Mouse (Mus musculus) E14TG2a.4 (cell line): Measurements from ENCODE around the gene Trim45.
A peak's percentile ranks its signal among the peaks of the same experiment; 100 is the strongest.

Source experiments
- H3K27me3 ChIP-seq: 2 replicates; pipeline ENCODE4 v1.6.1; 2014; ENCODE audit warnings: low read length, control low read depth; ENCODE audit not compliant: insufficient read depth
- H3K36me3 ChIP-seq: 2 replicates; pipeline ENCODE4 v1.6.1; 2014; ENCODE audit warnings: low read length, control low read depth; ENCODE audit not compliant: insufficient read depth
- H3K4me1 ChIP-seq: replicated peaks from 2 replicates; pipeline ENCODE4 v1.6.1; 2014; ENCODE audit warnings: low read depth, low read length, control low read depth
- H3K4me3 ChIP-seq: replicated peaks from 2 replicates; pipeline ENCODE4 v1.5.1; 2014; ENCODE audit warnings: mild to moderate bottlenecking, low read length
- H3K9me3 ChIP-seq: 2 replicates; pipeline ENCODE4 v1.6.1; 2014; ENCODE audit warnings: low read length, control low read depth
- CTCF ChIP-seq: conservative IDR thresholded peaks from 2 replicates; pipeline ENCODE4 v1.5.1; 2014; ENCODE audit warnings: low read length
- NANOG ChIP-seq: IDR thresholded peaks from 2 replicates; pipeline ENCODE4 v1.6.1; 2014; ENCODE audit warnings: borderline replicate concordance, low read length, mixed read lengths
- POU5F1 ChIP-seq: IDR thresholded peaks from 2 replicates; pipeline ENCODE4 v1.6.1; 2014; ENCODE audit warnings: low read length, borderline replicate concordance

Gene Trim45

GRCm38 (mm10) chr3:100906128-100906527, 15.9 kb upstream of the Trim45 start:
- Histone ChIP-seq H3K27me3 (no peaks in the 10 kb centered on the region), H3K36me3 (no peaks in the 10 kb centered on the region), H3K4me1 (no peaks in the 10 kb centered on the region), H3K9me3 (no peaks in the 10 kb centered on the region), H3K4me3 (no peak overlapping the region)
- TF ChIP-seq CTCF (no peak), POU5F1 (no peak), NANOG (no peak)

GRCm38 (mm10) chr3:100906916-100907315, 15.1 kb upstream of the Trim45 start:
- peak; percentile 13; the same call in 1 of the 2 replicates for TF ChIP-seq CTCF
- TF ChIP-seq NANOG: no peak
- H3K27me3 ChIP-seq: no peaks in the 10 kb centered on the region
- no peaks in the 10 kb centered on the region for H3K9me3 ChIP-seq
- H3K4me1 ChIP-seq: no peaks in the 10 kb centered on the region
- no peaks in the 10 kb centered on the region for H3K36me3 ChIP-seq
- H3K4me3 ChIP-seq: no peak overlapping the region

- Histone ChIP-seq H3K4me1 (no peaks in the 10 kb centered on the region), H3K36me3 (no peaks in the 10 kb centered on the region), H3K9me3 (no peaks in the 10 kb centered on the region), H3K27me3 (no peaks in the 10 kb centered on the region), H3K4me3 (no peak overlapping the region)
- TF ChIP-seq NANOG (no peak), POU5F1 (no peak), CTCF (no peak)
Observed at GRCm38 (mm10) chr3:100908594-100908993, 13.4 kb upstream of the Trim45 start.

- no peaks in the 10 kb centered on the region for H3K36me3 ChIP-seq
- no peak overlapping the region for H3K4me3 ChIP-seq
- H3K4me1 ChIP-seq: no peaks in the 10 kb centered on the region
- TF ChIP-seq NANOG (no peak), CTCF (no peak), POU5F1 (no peak)
- no peaks in the 10 kb centered on the region for H3K27me3 ChIP-seq
- H3K9me3 ChIP-seq: no peaks in the 10 kb centered on the region
Observed at GRCm38 (mm10) chr3:100910621-100911020, 11.4 kb upstream of the Trim45 start.

GRCm38 (mm10) chr3:100911026-100911425, 11.0 kb upstream of the Trim45 start:
- no peaks in the 10 kb centered on the region for H3K4me1 ChIP-seq
- H3K36me3 ChIP-seq: no peaks in the 10 kb centered on the region
- no peaks in the 10 kb centered on the region for H3K27me3 ChIP-seq
- H3K4me3 ChIP-seq: no peak overlapping the region
- TF ChIP-seq NANOG (no peak), POU5F1 (no peak), CTCF (no peak)
- H3K9me3 ChIP-seq: no peaks in the 10 kb centered on the region

DNA sequence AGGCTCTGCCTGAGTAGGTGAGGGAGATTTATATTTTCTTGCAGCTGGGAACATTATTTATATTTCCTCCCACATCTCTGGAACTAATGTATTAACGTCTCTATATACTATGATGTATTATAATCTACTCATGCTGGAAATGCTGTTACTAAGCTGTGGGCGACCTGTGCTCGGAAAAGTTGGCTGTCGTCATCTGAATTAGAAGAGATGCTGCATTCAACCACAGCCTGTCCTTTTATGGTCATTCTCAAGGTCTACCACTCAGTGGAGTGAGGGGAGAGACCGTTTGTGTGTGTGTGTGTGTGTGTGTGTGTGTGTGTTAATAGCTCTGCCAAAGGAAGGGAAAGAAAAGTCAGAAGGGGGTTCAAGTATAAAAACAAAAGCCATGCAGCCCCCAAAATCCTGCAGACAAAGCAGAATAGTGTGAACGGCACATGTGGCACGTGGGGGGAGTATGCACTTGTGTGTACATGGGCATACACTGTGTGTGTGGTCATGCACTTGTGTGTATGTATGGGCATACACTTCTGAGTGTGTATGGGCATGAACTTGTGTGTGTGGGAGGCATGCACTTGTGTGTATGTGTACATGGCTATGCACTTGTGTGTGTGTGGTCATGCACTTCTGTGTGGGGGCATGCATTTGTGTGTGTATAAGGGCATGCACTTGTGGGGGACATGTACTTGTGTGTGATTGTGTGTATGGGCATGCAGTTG, 10.3 kb upstream of the Trim45 start:
- Histone ChIP-seq H3K9me3 (no peaks in the 10 kb centered on the region), H3K4me1 (no peaks in the 10 kb centered on the region), H3K4me3 (no peak overlapping the region), H3K27me3 (no peaks in the 10 kb centered on the region), H3K36me3 (no peaks in the 10 kb centered on the region)
- no peak for TF ChIP-seq CTCF
- no peak for TF ChIP-seq POU5F1
- no peak for TF ChIP-seq NANOG

DNA sequence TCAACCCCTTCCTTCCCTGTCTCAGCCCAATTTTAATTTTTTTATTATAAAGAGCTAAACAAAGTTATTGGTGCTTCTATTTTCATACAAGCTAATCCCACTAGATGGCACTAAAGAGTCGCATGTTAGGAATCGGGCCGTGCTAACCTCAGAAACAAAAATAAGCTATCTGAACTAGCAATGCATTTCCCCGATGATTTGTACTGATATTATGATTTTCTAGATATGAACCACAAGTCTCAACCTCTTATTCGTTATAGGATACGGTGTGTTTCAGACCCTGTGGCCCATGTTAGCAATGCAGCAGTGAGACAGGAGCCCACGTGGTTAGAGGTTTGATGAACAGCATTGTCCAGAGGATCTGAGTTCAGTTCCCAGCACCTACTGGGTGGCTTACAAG, 5.2 kb upstream of the Trim45 start:
- no peak for TF ChIP-seq POU5F1
- TF ChIP-seq NANOG: no peak
- TF ChIP-seq CTCF: peak; percentile 54
- H3K4me3 ChIP-seq: no peak overlapping the region
- H3K36me3 ChIP-seq: no peaks in the 10 kb centered on the region
- no peaks in the 10 kb centered on the region for H3K9me3 ChIP-seq
- peaks cover 10% of the 10 kb centered on the region for H3K27me3 ChIP-seq
- peaks cover 18% of the 10 kb centered on the region for H3K4me1 ChIP-seq

- H3K4me1 ChIP-seq: peaks cover 41% of the 10 kb centered on the region
- TF ChIP-seq POU5F1 (no peak), NANOG (no peak), CTCF (no peak)
- H3K36me3 ChIP-seq: peaks cover 9% of the 10 kb centered on the region
- peaks cover 10% of the 10 kb centered on the region for H3K27me3 ChIP-seq
- H3K9me3 ChIP-seq: no peaks in the 10 kb centered on the region
- no peak overlapping the region for H3K4me3 ChIP-seq
Observed at GRCm38 (mm10) chr3:100920611-100921140, 1.3 kb upstream of the Trim45 start.
